Mouse (Mus musculus): ENCODE measurements around the gene Pde7b.

Gene Pde7b

DNA sequence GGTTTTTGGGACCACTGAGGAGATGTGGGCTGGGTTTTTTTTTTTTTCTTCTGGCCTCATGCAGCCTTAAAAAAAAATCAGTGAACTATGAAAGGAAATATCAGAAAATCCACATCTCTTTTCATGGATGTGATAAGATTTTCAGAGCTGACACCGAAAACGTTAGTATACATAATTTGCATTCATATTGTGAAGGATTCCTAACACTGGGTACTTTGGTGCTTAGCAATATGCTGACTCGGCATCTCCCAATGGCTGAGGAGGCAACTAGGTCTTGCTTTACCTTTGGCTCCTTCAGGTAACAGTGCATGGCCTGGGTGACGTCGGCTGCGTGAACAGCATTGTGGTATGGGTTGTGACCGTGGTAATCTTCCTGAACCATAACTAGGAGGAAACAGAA is 289.0 kb downstream of the Pde7b start:
- no peak for DNase-seq (ENCODE audit: low spot score in 2 of 2)

DNA sequence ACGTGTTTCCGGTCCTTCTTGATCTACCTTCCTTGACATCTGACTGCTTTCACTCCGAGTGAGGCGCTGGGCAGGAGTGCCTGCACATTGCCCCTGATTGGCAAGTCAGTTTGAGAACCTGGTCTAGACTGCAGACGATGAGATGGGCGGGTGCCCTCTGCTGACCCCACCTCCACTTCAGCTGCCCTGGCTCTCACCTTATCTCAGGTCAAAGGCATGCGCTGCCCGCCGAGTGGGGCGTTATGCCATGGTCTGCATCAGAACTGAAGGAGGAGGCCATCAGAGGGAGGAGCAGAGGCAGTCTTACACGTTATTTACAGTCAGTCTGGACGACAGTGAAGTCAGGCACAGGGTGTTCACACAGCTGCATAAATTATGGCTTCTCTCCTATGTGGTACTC is 293.5 kb downstream of the Pde7b start:
- DNase-seq (ENCODE audit: low spot score in 2 of 2) = no peak

DNA sequence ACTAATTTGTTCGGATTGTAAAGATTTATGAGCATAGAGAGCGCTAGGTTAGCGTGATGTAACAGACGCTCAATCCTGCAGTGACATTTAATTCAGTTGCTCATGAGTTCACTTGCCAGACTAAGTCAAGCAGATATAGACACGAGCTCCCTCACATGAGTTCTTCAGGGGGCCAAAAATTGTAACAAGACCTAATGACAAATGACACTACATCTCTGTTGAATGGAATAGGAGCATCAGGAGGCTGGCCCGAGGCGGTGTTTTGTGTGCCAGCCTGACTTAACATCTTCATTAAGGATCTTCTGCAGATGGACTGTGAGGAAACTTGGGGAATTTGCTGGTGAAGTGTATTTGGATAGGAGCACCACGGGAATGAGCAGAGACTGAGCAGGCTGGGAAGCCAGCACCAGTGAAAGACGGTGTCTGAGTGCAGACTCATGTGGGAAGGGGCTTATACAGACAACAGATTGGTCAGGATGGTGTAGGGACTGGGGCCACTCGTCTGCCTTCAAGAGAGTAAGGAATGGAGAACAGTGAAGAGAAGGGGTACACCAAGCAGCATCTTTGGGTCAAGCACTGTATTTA is 303.5 kb downstream of the Pde7b start:
- DNase-seq (ENCODE audit: low spot score in 2 of 2) = no peak

DNA sequence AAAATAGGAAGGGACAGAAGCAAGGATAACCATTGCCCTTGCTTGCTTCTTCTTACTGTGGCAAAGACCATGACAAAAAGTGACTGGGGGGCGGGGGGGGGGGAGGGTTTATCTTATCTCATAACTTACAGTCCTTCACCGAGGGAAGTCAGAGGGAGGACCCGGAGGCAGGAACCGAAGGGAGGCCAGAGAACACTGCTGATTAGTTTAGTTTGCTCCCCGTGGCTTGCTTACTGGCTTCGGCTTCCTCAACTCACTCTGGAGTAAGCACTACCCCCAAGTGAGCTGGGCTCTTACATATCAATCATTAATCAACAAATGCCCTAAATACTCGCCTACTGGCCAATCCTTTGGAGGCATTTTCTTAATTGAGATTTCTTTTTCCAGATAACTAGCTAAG is 304.6 kb downstream of the Pde7b start:
- no peak for DNase-seq (ENCODE audit: low spot score in 2 of 2)

DNA sequence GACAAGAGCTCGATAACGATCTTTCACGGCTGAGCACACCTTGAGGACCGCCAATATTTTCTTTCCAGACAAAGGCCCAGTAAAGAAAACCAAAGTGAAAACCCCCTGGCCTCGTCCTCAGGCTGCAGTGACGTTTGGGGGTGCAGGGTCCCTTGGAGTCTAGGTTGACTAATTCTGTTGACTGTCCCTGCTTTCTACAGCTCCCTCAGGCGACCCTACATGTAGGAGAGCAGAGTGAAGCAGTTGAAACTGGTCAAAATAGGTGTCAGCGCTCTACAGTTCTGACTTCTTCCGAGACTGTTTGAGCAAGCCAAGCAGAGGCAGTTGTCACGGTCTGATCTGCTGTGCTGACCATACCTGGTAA is 306.0 kb downstream of the Pde7b start:
- DNase-seq (ENCODE audit: low spot score in 2 of 2) = no peak

DNA sequence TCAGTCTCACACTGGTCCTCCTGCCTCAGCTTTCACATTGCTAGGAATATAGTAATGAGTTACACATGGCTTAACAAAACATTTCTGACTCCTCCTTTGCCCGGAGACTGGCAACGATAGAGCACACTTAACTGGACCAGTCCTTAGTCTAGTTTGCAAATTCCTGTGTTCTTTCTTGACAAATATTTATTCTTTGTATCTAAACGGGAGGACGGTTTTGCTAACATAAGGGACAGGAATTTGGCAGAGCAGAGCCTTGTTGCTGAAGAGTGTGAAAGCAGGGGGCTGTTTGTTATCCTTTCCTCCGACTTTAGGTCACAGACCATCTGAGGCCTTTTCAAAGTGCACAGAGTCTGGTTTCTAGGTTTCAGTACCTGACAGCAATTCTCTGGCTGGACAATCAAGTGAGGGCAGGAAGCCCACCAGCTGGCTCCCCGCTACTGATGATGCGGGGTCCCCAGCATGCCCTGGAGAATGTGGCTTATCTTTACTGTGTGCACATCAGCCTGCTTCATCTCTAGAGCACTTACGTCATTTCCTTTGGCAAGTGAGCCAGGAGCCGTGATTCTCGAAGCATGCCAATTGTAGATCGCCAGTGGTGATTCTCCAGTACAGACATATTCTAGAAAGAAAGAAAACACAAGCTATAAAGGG is 306.5 kb downstream of the Pde7b start:
- no peak for DNase-seq (ENCODE audit: low spot score in 2 of 2)

DNA sequence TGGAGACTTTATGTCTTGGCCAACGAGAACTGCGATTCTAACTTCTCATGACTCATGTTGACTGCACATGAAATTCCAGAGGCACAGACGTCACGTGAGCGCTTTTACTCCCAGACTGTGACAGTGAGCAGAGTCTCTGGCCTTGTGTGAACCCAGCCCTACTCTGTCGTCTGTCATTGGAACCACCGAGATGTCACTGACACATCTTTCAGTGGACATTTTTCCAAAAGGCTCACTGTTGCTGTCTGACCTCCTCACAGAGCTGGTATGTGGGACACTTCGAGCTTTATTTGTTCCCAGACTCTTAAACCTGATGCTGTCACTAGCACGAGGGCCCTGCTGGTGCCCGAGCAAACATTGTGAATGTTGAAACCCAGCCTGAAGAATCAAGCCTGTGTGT is 315.7 kb downstream of the Pde7b start:
- DNase-seq (ENCODE audit: low spot score in 2 of 2) = no peak

DNA sequence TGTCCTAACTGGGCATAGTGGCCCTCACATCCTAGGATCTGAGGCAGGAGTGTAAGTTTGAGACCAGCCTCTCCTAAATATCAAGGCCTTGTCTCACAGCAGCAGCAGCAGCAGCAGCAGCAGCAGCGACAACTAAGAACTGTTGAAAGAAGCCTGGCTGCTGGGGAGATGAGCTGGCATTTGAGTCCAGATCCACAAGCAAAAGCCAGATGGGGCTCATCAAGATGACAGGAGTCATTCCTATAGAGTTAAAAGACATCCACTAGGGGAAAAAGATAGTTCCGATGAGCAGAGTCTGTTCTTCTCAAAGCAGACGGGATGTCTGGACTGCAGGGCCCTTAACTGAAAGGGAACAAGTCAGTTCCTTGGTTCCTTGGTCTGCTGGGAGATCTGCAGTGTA is 316.5 kb downstream of the Pde7b start:
- DNase-seq (ENCODE audit: low spot score in 2 of 2) = no peak

DNA sequence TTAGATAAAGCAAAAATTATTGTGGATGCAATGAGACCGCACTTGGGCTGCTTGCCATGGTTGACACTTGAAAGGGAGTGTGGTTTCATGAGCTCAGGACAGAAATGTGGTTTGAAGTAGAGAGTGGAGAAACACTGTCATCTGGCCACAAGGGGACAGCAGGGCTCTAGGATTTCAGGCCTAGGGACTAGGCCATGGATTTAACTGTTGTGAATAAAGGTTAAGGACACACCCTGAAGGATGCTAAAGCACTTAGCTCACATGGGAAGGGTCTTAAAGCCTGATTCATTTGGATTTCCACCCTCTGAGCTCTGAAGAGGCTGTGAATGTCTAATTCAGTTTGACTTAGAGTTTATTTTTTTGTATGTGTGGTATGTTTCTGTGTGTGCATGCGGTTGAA is 319.4 kb downstream of the Pde7b start:
- DNase-seq (ENCODE audit: low spot score in 2 of 2) = peak in 1 of 2 experiments; percentile 29

DNA sequence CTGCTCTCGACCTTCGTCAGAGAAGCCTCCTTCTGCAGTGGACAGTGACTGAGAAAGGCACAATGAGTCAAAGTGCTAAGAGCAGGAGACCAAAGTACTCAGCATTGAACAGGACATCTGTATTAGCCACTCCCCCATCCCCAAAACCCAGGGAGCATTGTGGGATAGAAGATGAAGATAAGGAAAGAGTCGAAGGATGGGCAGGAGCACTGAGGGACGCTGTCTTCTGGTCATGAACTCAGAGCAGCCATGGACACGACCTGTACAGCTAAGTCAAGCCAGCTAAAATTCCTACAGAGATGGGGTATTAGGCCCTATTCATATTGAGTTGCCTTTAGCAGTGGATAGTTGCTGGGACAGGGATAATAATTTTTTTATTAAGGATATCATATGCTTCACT is 321.9 kb downstream of the Pde7b start:
- DNase-seq (ENCODE audit: low spot score in 2 of 2) = no peak

DNA sequence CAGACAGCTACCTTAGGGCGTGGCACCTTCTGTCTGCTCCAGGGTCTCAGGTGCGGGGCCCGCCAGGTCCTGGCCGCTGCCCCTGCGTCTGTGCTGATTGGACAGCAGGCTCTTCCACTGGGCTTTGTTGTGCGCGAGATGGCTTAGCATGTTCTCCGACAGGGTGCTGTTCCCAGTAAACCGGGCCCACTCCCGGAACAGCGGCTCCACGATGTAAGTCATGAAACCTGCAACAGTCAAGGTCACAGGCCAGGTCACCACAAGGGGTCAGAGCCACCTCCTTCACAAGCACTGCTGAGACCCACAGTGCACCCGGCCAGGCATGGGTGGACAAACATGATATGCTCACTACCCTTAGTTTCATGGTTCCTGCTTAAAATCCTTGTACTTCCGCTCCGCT is 324.5 kb downstream of the Pde7b start:
- DNase-seq (ENCODE audit: low spot score in 2 of 2) = no peak

DNA sequence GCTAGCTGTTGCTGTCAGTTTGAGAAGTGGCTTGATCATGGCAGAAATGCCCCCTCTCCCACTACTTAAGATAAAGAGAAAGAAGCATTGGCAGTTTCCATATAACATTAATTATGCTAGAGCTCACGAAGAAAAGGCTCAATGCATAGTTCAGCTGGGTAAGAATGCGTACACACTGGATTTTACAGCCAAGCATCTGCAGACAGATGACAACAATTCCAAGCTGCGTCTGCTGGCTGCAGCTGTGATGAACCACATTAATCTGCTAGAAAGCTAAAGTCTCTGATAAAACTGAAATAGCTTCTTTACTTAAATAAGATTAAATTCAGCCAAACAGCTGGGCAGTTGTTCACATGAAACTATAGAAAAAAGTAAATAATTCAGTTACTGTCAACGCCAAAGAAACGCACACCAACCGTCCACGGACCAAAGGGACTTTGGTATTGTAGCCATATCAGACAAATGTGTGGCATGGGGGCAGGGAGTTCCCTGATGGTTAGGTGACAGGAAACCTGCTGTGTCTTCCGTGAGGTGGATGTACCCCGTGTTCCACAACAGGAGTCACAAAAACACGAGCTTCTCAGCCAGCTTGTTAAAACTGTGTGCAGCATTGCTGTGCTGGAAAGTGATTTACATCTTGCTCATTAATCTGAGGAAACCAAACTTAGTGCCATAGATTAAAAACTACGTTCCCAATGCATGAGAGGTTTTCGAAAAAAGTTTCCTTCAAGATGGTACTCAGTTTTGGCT is 326.1 kb downstream of the Pde7b start:
- no peak for DNase-seq (ENCODE audit: low spot score in 2 of 2)

DNA sequence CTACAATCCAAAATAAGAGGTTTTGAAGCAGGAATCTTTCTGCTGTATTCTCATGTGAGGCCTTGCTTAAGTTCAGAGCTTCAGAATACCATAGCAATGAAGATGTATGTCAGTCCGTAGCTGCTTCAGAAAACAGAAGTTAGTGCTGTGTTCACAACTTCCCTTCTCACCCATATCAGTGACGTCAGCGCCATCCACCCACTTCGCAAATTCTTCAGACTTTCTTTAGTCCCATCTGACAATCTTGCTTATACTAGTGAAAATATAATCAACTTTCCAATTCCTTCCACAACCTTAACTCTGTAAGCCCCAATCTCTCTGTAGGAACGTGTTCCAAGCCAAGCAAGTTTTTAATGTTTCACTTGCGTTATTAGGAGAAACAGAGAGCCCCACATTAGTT is 326.7 kb downstream of the Pde7b start:
- DNase-seq (ENCODE audit: low spot score in 2 of 2) = no peak

DNA sequence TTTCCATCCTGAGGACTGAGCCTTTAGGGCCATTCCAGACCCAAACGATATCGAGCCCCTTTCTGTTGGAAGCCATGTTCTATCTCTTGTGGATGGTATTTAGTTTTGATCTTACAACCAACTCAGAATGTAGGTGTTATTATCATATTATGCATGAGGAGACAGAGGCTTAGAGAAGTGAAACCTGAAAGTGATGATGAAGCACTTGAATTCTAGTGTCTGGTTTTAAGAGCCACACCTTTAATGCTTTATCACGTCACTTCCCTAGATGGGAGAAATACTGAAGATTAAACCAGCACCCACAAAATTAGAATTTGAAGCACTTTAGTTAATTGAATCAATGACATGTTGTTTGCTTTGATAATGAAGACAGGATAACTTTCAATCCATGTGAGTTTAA is 329.1 kb downstream of the Pde7b start:
- no peak for DNase-seq (ENCODE audit: low spot score in 2 of 2)

DNA sequence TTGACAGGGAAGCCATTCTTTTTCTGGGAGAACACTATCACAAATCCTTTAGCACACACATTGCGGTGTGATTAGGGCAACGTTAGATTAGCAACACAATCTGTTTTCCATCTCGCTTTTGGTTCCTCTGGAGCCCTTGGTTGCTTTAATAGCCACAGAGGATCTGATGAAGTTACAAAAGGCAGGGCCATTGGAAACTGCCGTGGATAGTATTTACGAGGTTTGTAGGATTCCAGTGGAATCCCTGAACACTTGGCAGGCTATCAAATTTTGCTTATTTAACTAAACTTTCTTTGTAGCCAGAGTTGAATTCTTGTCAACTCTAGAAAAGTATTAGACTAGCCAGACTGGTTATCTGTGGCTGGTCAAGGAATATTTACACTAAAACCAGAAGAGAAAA is 330.1 kb downstream of the Pde7b start:
- no peak for DNase-seq (ENCODE audit: low spot score in 2 of 2)

DNA sequence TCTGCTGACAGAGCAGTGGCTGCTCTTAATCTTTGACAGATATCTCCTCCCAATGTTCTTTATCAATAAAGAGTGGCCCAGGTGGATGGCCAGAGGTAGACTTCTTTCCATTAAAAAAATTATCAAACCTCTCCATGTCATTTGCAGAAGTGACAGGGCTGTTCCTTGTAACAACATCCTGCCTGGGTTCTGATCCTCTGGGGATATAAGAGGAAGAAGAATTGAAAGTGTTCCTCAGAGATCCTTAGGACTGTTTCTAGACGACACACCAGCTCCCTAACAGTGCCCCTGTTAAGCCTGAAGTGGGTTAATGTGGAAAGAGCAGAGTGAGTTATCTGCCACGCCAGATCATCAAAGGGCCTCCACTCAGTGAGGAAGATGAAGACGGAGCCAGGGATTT is 334.3 kb downstream of the Pde7b start:
- no peak for DNase-seq (ENCODE audit: low spot score in 2 of 2)

DNA sequence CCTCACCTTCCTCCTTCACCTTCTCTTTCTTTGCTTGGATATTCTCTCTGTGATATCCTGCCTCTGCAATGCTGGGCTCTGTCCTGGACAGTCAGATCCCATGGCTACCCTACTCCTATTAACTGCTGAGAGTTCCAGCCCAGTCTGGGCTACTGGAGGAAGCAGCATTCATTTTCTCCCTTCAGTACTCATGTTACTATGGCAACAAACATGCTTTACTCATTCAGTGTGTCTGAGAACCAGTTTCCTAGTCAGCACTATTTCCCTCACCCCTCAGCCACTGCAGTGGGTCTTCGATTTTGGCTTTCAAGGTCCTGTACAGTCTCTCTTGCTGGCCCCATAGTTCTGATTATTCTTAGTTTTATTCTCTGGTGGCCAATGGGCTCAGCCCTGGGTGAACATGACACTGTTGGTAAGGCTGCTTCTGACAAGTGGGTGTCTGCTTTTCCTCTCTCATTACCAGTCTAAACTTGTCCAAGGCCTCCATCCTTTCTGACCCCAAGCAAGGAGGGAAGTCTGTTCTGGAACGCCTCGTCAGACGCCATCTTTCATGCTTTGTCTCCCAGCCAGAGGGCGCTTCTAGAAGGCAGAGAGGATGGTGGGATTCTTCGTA is 342.0 kb downstream of the Pde7b start:
- DNase-seq (ENCODE audit: low spot score in 2 of 2) = no peak

DNA sequence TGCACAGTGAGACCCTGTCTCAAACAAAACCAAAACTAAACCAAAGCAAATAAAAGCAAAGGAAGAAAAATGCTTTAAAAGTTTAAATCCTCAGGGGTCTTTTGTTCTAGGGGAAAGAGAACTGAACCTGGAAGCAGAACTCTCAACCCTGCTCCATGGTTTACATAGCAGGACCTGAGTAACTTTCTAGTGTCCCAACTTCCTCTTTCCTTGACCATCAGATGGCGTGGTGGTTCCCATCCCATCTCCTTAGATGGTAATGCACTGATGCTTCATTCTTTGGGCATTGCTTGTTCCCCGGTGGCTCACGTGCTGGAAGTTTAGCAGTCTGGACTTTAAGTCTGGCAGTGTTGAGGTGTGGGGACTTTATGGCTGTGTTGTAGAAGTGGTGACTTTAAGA is 343.5 kb downstream of the Pde7b start:
- no peak for DNase-seq (ENCODE audit: low spot score in 2 of 2)

DNA sequence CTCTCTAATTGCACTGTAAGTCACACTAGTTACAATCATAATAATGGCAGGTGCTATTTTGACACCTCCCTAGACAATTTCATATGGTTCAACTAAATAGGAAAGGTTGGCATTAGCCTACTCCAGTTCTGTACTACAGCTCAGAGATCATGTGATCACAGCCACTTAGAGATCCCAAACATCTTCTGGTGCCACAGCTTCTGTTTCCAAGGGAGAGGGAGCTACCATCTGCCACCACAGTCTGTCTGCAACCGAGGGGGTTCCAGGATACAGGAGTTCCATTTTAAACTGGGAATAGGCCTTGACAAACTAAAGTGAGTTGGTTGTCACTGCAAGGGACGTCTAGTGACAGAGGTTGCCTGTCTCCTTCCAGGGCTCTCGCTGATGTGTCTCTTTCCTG is 344.1 kb downstream of the Pde7b start:
- no peak for DNase-seq (ENCODE audit: low spot score in 2 of 2)

DNA sequence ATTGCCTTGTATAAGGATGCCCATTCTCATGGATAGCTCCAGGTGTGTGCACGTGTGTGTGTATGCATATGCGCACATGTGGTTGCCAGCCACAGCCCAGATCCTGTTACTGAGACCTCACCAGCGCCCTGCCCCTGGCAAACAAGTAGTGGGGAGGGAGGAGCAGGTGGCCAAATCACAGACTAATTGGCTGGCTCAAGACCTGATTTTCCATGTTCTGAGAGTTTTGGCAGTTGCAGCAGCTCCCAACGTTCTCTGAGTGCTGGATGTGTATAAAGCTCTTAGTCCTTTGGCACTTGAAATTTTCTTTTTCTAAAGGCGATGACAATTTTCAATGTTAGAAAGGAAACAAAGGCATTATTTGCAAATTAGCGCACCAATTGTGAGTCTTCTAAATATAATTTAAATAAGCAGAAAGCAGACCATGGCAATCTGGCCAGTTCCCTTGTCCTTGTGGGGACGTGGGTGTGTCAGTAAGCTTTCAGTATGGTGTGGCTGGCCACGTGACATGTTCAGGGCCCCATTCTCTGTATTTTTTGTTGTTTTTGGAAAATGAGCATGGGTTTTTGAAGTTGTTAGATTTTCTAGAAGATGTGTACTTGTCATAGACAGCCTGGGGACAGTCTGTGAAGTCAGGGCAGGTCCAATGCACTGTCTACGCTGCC is 345.7 kb downstream of the Pde7b start:
- DNase-seq (ENCODE audit: low spot score in 2 of 2) = no peak

DNA sequence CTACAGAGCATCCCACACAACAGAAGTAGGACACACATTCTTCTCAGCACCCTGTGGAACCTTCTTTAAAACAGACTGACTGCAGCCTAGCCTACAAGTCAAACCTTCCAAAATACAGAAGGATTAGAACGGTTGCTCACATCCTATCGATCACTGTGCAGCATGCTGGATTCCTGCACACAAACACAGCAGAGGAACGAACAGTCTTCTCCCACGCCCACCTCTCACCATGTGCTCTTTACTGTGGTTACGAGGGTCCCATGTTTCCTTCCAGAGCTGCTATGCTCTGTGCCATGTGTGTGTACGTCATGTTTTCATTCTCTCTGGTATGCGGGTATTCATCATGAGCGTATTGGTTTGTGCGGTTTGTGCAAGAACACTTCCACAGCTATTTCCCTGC is 347.3 kb downstream of the Pde7b start:
- DNase-seq (ENCODE audit: low spot score in 2 of 2) = no peak

DNA sequence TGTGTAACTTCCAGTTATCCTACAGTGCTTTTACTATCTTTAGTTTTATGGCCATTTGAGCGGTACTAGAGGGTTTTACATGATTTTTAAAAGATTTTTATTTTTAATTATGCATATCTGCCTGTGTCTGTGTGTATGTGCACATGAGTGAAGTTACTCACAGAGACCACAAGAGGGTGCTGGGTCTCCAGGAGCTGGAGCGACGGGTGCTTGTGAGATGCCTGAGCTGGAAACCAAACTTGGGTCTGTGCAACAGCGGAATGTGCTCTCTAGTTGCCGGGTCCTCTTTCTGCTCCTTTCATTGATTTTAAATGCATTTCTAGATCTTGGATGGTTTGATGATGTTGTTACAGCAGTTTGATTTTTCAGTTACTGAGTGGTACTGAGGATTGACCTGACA is 352.8 kb downstream of the Pde7b start:
- DNase-seq (ENCODE audit: low spot score in 2 of 2) = no peak
